Mouse (Mus musculus) midbrain, embryonic 11.5 days (tissue): ENCODE measurements around the gene Gpr149. TPM values are rescaled to one million over a fixed set of nuclear protein-coding genes. Genes with fewer than 3 reads are reported as not detected.

ENCODE experiments used
- ATAC-seq: fragments of 200-750 bp; cut with Nextera tagmentation; 2 replicates; pipeline ENCODE4 v1.8.0; 2017; ENCODE audit warnings: moderate TSS enrichment, moderate library complexity; ENCODE audit not compliant: low FRiP score
- DNase-seq: peaks from one replicate; pipeline ENCODE4 v3.0.0; 2015; ENCODE audit warnings: low spot score; ENCODE audit errors: missing footprints
- H3K27ac ChIP-seq: fragments of 300-500 bp; sonication (generic); 2 replicates; pipeline ENCODE4 v1.5.1; 2014; ENCODE audit warnings: low read depth, low read length
- H3K27me3 ChIP-seq: fragments of 300-500 bp; sonication (generic); 2 replicates; pipeline ENCODE4 v1.6.1; 2014; ENCODE audit warnings: mild to moderate bottlenecking, low read length, moderate library complexity, mixed read lengths; ENCODE audit not compliant: control insufficient read depth, insufficient read depth
- H3K36me3 ChIP-seq: fragments of 300-500 bp; sonication (generic); 2 replicates; pipeline ENCODE4 v1.6.1; 2014; ENCODE audit warnings: mild to moderate bottlenecking, low read length, moderate library complexity, mixed read lengths; ENCODE audit not compliant: control insufficient read depth, insufficient read depth
- H3K4me1 ChIP-seq: fragments of 300-500 bp; sonication (generic); 2 replicates; pipeline ENCODE4 v1.6.1; 2014; ENCODE audit warnings: low read length; ENCODE audit not compliant: control insufficient read depth, insufficient read depth
- H3K4me2 ChIP-seq: fragments of 300-500 bp; sonication (generic); 2 replicates; pipeline ENCODE4 v1.6.1; 2014; ENCODE audit warnings: mild to moderate bottlenecking, moderate library complexity
- H3K4me3 ChIP-seq: fragments of 300-500 bp; sonication (generic); 2 replicates; pipeline ENCODE4 v1.5.1; 2014; ENCODE audit warnings: low read depth, low read length
- H3K9ac ChIP-seq: fragments of 300-500 bp; sonication (generic); 2 replicates; pipeline ENCODE4 v1.6.1; 2014; ENCODE audit warnings: low read length
- H3K9me3 ChIP-seq: fragments of 300-500 bp; sonication (generic); 2 replicates; pipeline ENCODE4 v1.6.1; 2016; ENCODE audit warnings: low read length; ENCODE audit not compliant: control insufficient read depth
- WGBS: fragments of 180-500 bp; shearing (Covaris S2); extraction: QIAGEN DNeasy Blood & Tissue Kit; methylation state at CpG from one replicate; pipeline ENCODE4 v1.1.7; 2014; 5-methylcytosine and 5-hydroxymethylcytosine counted together
- polyA plus RNA-seq: library from polyadenylated mRNA; unstranded; fragments of >200 nt; fragmentation: Nextera tagmentation; extraction: Ambion mirVana; gene quantifications from 2 replicates; pipeline ENCODE4 v1.2.1, GENCODE M21; 2014

Gene Gpr149
- polyA plus RNA-seq, 1 experiment from 2014 or later, result 0.05 TPM

DNA sequence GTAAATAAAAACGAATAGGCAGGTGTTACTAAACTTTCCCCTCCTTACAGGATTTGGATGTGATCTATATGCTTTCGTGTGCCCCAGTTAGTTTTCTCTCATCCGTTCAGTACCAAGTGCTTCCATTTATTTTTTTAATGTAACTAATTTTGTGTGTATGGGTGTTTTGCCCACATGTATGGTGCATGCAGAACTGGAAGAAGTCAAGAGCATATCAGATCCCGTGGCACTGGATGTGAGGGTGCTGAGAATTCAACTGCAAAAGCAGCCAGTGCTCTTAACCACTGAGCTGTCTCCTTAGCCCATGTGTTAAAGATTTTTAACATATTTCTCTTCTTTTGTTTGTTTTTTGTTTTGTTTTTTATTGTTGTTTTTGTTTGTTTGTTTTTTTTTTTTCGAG lies 77.3 kb downstream of the Gpr149 start:
- H3K27ac ChIP-seq, result no peak overlapping the region
- no peak overlapping the region for H3K4me2 ChIP-seq
- no peaks in the 10 kb centered on the region for H3K27me3 ChIP-seq
- no peak overlapping the region for H3K4me3 ChIP-seq
- H3K9me3 ChIP-seq, result no peaks in the 10 kb centered on the region
- H3K36me3 ChIP-seq, result no peaks in the 10 kb centered on the region
- no peak overlapping the region for H3K9ac ChIP-seq
- H3K4me1 ChIP-seq, result no peaks in the 10 kb centered on the region
- DNase-seq (no peak), ATAC-seq (no peak)
- 69% methylated on average over 5 of the region's 5 CpGs for WGBS

DNA sequence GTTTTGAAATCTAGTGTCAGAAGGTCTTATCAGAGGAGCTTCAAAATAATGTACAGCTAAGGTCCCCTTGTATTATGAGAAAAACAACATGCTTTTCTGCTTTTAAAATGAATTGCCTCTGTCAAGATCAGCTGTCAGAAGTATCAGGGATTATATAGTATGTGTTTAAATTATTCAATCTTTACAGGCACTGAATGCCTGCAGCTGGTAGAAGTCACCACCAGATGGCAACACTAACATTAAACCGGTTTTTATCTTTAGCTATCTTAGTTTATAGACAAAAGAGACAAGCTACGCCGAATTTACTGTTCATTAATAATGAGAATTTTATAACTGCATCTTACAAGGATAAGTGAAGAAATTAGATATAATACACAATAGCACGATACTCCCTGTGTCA lies 77.8 kb downstream of the Gpr149 start:
- WGBS, result 50% methylated on average over 4 of the region's 4 CpGs
- Histone ChIP-seq H3K4me2 (no peak overlapping the region), H3K4me3 (no peak overlapping the region), H3K9me3 (no peaks in the 10 kb centered on the region), H3K4me1 (no peaks in the 10 kb centered on the region), H3K9ac (no peak overlapping the region), H3K36me3 (no peaks in the 10 kb centered on the region), H3K27me3 (no peaks in the 10 kb centered on the region), H3K27ac (no peak overlapping the region)
- ATAC-seq (peak; percentile 54; the same call in 1 of the 2 replicates), DNase-seq (peak; percentile 89)

DNA sequence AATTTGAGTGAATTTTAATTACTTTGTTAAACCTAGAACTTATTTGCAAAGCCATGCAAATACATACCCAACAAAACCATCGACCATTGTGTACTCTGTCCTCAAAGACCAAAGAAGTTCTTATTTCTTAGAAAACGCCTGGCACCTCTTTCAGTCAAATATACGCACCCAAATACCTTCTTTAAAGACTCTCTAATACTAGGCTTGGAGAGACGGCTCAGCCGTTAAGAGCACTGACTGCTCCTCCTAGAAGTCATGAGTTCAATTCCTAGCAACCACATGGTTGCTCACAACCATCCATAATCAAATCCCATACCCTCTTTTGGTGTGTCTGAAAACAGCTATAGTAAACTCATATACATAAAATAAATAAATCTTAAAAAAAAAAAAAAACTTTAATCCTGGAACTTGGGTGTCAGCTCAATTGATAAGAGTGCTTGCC lies 97.7 kb downstream of the Gpr149 start:
- Histone ChIP-seq H3K4me1 (peaks cover 10% of the 10 kb centered on the region; the same call in 1 of the 2 replicates), H3K4me2 (peak overlapping the region; percentile 71), H3K27me3 (no peaks in the 10 kb centered on the region), H3K9me3 (no peaks in the 10 kb centered on the region), H3K4me3 (peak overlapping the region; percentile 90), H3K27ac (no peak overlapping the region), H3K9ac (no peak overlapping the region), H3K36me3 (no peaks in the 10 kb centered on the region)
- 47% methylated on average over 5 of the region's 5 CpGs for WGBS
- DNase-seq (no peak), ATAC-seq (peak; percentile 47)

DNA sequence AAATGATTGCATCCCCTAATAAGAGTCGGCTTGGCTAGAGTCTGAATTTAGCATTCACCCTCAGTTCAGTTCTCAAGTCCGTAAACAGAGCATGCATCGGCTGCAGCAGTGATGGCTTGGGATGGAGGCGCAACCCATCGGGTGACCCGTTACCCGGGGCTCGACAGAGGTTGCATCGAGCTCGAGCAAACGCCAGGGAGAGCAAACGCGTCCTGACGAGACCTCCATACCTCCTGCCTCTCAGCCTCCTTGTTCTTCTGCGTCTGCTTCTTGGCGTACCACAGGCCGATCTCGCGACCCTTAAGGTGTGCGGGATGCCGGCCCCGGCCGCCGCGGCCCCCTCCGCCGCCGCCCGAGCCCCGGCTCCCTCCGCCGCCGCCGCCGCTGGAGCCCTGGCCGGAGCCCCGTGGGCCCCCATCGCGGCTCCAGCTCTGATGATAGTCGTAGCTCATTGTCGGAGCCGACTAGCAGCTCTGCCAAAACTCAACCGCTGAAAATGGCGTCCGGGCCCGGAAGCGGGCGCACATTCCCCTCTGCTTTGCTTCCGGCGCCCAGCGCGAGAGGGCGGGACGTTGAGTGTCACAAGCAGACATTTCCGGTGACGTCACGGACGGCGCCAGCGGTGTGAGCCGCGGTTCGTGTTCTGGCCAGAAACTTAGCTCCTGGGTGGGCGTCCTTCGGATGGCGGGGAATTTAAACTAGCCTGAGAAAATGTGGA lies 98.3 kb downstream of the Gpr149 start, which contains the start of gene Dhx36:
TSS of gene Dhx36 (minus strand) at position 517 of the 718 bp plus-strand sequence.
- Histone ChIP-seq H3K4me1 (peaks cover 10% of the 10 kb centered on the region; the same call in 1 of the 2 replicates), H3K36me3 (no peaks in the 10 kb centered on the region), H3K27ac (peak within 1 kb of the TSS; percentile 90), H3K4me2 (peak within 1 kb of the TSS; percentile 71), H3K9ac (peak within 1 kb of the TSS; percentile 93), H3K27me3 (no peaks in the 10 kb centered on the region), H3K4me3 (peak within 1 kb of the TSS; percentile 90), H3K9me3 (no peaks in the 10 kb centered on the region)
- peak; percentile 99 for DNase-seq
- peak; percentile 99 for ATAC-seq
- WGBS, result under 1% methylated on average over 66 of the region's 66 CpGs

DNA sequence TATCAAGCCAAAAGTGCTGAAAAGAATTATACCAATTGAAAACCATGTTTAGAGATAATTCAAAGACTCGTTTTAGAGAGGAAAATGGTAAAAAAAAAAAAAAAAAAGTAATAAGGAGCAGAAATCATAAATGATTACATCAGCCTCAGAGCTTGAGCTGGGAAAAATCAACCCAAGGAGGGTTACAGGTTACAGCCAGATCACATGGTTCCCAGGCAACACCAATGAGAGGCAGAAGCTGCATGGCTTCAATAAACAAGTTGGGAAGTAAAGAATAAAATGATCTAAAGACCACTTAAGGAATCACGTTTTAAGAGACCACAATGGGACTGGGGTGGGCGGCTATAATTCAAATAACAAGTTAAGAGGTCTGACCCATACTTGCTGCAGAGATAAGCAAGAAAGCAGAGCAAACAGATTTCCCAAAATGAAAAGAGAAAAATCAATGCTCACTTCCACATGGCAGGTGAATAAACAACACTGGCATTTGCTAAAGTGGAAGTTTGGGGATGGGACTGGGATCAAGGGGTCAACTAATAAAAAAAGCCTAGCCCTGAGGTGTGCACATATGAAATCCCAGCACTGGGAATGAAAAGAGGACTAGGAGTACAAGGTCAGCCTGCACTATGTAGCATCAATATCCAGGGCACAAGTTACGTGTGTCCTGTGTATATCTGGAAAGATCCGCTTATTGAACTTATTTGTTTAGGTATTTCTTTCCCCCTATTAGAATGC lies 99.6 kb downstream of the Gpr149 start:
- 75% methylated on average over 5 of the region's 5 CpGs for WGBS
- H3K27me3 ChIP-seq, result no peaks in the 10 kb centered on the region
- peak; percentile 84 for DNase-seq
- peaks cover 10% of the 10 kb centered on the region; the same call in 1 of the 2 replicates for H3K4me1 ChIP-seq
- peak overlapping the region; percentile 90 for H3K4me3 ChIP-seq
- H3K4me2 ChIP-seq, result peak overlapping the region; percentile 71
- peak overlapping the region; percentile 93; the same call in 1 of the 2 replicates for H3K9ac ChIP-seq
- peaks cover 4% of the 10 kb centered on the region; the same call in 1 of the 2 replicates for H3K36me3 ChIP-seq
- no peaks in the 10 kb centered on the region for H3K9me3 ChIP-seq
- no peak overlapping the region for H3K27ac ChIP-seq
- no peak for ATAC-seq

DNA sequence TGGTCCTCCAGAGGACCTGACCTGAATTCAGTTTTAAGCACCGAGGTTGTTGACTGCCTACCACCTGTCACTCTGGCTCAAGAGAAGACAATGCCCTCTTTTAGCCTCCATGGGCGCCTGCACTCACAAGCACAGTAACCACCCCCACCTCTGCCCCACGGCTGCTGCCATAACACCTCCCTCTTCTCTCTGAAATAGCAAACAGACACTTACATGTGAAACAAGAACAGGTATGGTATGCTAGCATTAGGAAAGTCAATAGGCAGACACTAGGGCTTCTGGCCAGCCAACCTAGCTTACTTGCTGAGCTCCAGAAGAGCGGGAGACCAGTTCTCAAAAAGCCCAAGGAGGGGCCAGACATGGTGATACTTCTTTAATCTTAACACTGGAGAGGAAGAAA lies 105.6 kb downstream of the Gpr149 start:
- Histone ChIP-seq H3K4me1 (no peaks in the 10 kb centered on the region), H3K27me3 (no peaks in the 10 kb centered on the region), H3K9ac (no peak overlapping the region), H3K4me3 (no peak overlapping the region), H3K36me3 (peaks cover 15% of the 10 kb centered on the region; the same call in 1 of the 2 replicates), H3K9me3 (no peaks in the 10 kb centered on the region), H3K27ac (no peak overlapping the region), H3K4me2 (no peak overlapping the region)
- peak; percentile 79 for DNase-seq
- ATAC-seq, result no peak
- 70% methylated on average over 4 of the region's 4 CpGs for WGBS

DNA sequence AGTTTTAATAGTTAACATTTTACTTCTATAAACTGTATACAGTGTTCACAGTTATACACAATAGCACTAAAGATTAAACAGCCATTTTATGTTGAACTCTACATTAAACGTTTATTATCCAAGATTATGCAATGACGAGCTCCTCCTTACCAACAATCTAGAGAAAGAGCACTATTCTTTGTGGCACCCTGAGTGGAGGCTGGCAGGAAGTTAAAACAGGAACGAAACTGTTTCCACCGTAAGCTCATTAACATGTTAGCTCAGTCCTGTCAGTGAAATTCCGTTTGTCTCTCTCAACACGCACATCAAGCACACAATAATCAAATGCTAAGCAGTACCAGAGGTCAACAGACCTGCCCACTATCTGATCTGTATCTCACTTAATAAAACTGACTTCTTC lies 112.4 kb downstream of the Gpr149 start:
- no peak for DNase-seq
- H3K36me3 ChIP-seq, result peaks cover 6% of the 10 kb centered on the region
- H3K27me3 ChIP-seq, result no peaks in the 10 kb centered on the region
- no peak overlapping the region for H3K9ac ChIP-seq
- H3K4me3 ChIP-seq, result no peak overlapping the region
- no peak overlapping the region for H3K4me2 ChIP-seq
- no peaks in the 10 kb centered on the region for H3K9me3 ChIP-seq
- ATAC-seq, result no peak
- H3K4me1 ChIP-seq, result no peaks in the 10 kb centered on the region
- WGBS, result 92% methylated on average over 6 of the region's 6 CpGs
- H3K27ac ChIP-seq, result no peak overlapping the region

DNA sequence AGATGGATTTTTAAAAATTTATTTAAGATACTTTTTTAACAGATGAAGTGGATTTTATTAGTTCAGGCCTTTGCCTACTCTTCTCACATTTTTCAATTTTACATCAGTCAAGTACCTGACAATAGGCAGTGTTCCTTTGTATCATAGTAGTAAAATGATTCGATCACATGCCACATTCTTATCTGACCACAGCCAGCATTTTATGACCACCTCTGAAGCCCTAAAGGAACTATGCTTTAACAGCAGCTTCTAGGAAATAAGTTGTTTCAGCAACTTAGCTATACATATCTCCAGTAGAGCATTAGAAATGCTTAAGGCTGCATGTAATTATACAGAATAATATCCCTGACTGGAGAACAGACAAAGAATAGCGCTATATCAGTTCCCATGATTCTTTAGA lies 120.6 kb downstream of the Gpr149 start:
- H3K27ac ChIP-seq, result no peak overlapping the region
- 98% methylated on average over 2 of the region's 2 CpGs for WGBS
- no peak overlapping the region for H3K9ac ChIP-seq
- DNase-seq, result no peak
- ATAC-seq, result no peak
- H3K4me2 ChIP-seq, result no peak overlapping the region
- H3K36me3 ChIP-seq, result peaks cover 13% of the 10 kb centered on the region
- H3K4me3 ChIP-seq, result no peak overlapping the region
- H3K4me1 ChIP-seq, result no peaks in the 10 kb centered on the region
- no peaks in the 10 kb centered on the region for H3K27me3 ChIP-seq
- no peaks in the 10 kb centered on the region for H3K9me3 ChIP-seq
